Mouse (Mus musculus): Measurements from ENCODE around the gene Mapre1. TPM values are rescaled to one million over a fixed set of nuclear protein-coding genes. Genes with fewer than 3 reads are reported as not detected.

Gene Mapre1
- polyA plus RNA-seq, 1 experiment = 3.8 TPM

GRCm38 (mm10) chr2:153741437-153742065 lies 477 bp downstream of the Mapre1 start:
- H3K4me1 ChIP-seq (ENCODE audit: control insufficient read depth, insufficient read depth, insufficient read length, low read length) = peaks cover 21% of the 10 kb centered on the region; the same call in 1 of the 2 replicates
- peak overlapping the region; percentile 48 for H3K27ac ChIP-seq (ENCODE audit: insufficient read depth, low read depth, low read length)
- WGBS = 2% methylated on average over 53 of the region's 56 CpGs
- H3K27me3 ChIP-seq (ENCODE audit: control insufficient read depth, insufficient read depth, low read length) = no peaks in the 10 kb centered on the region
- no peaks in the 10 kb centered on the region; the same call in 1 of the 2 replicates for H3K36me3 ChIP-seq (ENCODE audit: control insufficient read depth, insufficient read depth, low read length)
- TF ChIP-seq CTCF (IDR thresholded peaks at IDR 0.05; ENCODE audit: extremely low read depth, insufficient read length, insufficient replicate concordance, low read depth, low read length) (no peak), POLR2A (IDR thresholded peaks at IDR 0.05; ENCODE audit: low read depth, low read length) (no peak)
- peak overlapping the region; percentile 97 for H3K4me3 ChIP-seq (ENCODE audit: low read depth, low read length)

- Histone ChIP-seq H3K27ac (ENCODE audit: insufficient read depth, low read depth, low read length) (no peak overlapping the region), H3K4me1 (ENCODE audit: control insufficient read depth, insufficient read depth, insufficient read length, low read length) (peaks cover 12% of the 10 kb centered on the region; the same call in 1 of the 2 replicates), H3K36me3 (ENCODE audit: control insufficient read depth, insufficient read depth, low read length) (peaks cover 22% of the 10 kb centered on the region), H3K27me3 (ENCODE audit: control insufficient read depth, insufficient read depth, low read length) (no peaks in the 10 kb centered on the region), H3K4me3 (ENCODE audit: low read depth, low read length) (no peak overlapping the region)
- TF ChIP-seq POLR2A (IDR thresholded peaks at IDR 0.05; ENCODE audit: low read depth, low read length) (no peak), CTCF (IDR thresholded peaks at IDR 0.05; ENCODE audit: extremely low read depth, insufficient read length, insufficient replicate concordance, low read depth, low read length) (no peak)
Measured at GRCm38 (mm10) chr2:153747994-153748393, 6.9 kb downstream of the Mapre1 start.

GRCm38 (mm10) chr2:153750363-153750762 lies 9.3 kb downstream of the Mapre1 start:
- Histone ChIP-seq H3K4me3 (ENCODE audit: low read depth, low read length) (no peak overlapping the region), H3K4me1 (ENCODE audit: control insufficient read depth, insufficient read depth, insufficient read length, low read length) (peaks cover 7% of the 10 kb centered on the region; the same call in 1 of the 2 replicates), H3K27ac (ENCODE audit: insufficient read depth, low read depth, low read length) (no peak overlapping the region), H3K36me3 (ENCODE audit: control insufficient read depth, insufficient read depth, low read length) (peaks cover 25% of the 10 kb centered on the region), H3K27me3 (ENCODE audit: control insufficient read depth, insufficient read depth, low read length) (no peaks in the 10 kb centered on the region)
- TF ChIP-seq POLR2A (IDR thresholded peaks at IDR 0.05; ENCODE audit: low read depth, low read length) (no peak), CTCF (IDR thresholded peaks at IDR 0.05; ENCODE audit: extremely low read depth, insufficient read length, insufficient replicate concordance, low read depth, low read length) (no peak)
- 81% methylated on average over 2 of the region's 2 CpGs for WGBS

- Histone ChIP-seq H3K4me3 (ENCODE audit: low read depth, low read length) (no peak overlapping the region), H3K27me3 (ENCODE audit: control insufficient read depth, insufficient read depth, low read length) (no peaks in the 10 kb centered on the region), H3K4me1 (ENCODE audit: control insufficient read depth, insufficient read depth, insufficient read length, low read length) (peaks cover 3% of the 10 kb centered on the region; the same call in 1 of the 2 replicates), H3K27ac (ENCODE audit: insufficient read depth, low read depth, low read length) (no peak overlapping the region), H3K36me3 (ENCODE audit: control insufficient read depth, insufficient read depth, low read length) (peaks cover 78% of the 10 kb centered on the region)
- no peak for TF ChIP-seq POLR2A (IDR thresholded peaks at IDR 0.05; ENCODE audit: low read depth, low read length)
- TF ChIP-seq CTCF (IDR thresholded peaks at IDR 0.05; ENCODE audit: extremely low read depth, insufficient read length, insufficient replicate concordance, low read depth, low read length) = no peak
- 90% methylated on average over 5 of the region's 5 CpGs for WGBS
Measured at GRCm38 (mm10) chr2:153762121-153762520, 21.0 kb downstream of the Mapre1 start.

GRCm38 (mm10) chr2:153767484-153767883 lies 26.4 kb downstream of the Mapre1 start:
- 74% methylated on average over 6 of the region's 6 CpGs for WGBS
- Histone ChIP-seq H3K27ac (ENCODE audit: insufficient read depth, low read depth, low read length) (no peak overlapping the region), H3K4me3 (ENCODE audit: low read depth, low read length) (no peak overlapping the region), H3K36me3 (ENCODE audit: control insufficient read depth, insufficient read depth, low read length) (peaks cover 52% of the 10 kb centered on the region), H3K27me3 (ENCODE audit: control insufficient read depth, insufficient read depth, low read length) (no peaks in the 10 kb centered on the region), H3K4me1 (ENCODE audit: control insufficient read depth, insufficient read depth, insufficient read length, low read length) (no peaks in the 10 kb centered on the region)
- no peak for TF ChIP-seq POLR2A (IDR thresholded peaks at IDR 0.05; ENCODE audit: low read depth, low read length)

- Histone ChIP-seq H3K4me1 (ENCODE audit: control insufficient read depth, insufficient read depth, insufficient read length, low read length) (no peaks in the 10 kb centered on the region), H3K36me3 (ENCODE audit: control insufficient read depth, insufficient read depth, low read length) (peaks cover 42% of the 10 kb centered on the region), H3K27ac (ENCODE audit: insufficient read depth, low read depth, low read length) (no peak overlapping the region), H3K4me3 (ENCODE audit: low read depth, low read length) (no peak overlapping the region), H3K27me3 (ENCODE audit: control insufficient read depth, insufficient read depth, low read length) (no peaks in the 10 kb centered on the region)
- 72% methylated on average over 2 of the region's 2 CpGs for WGBS
- no peak for TF ChIP-seq CTCF (IDR thresholded peaks at IDR 0.05; ENCODE audit: extremely low read depth, insufficient read length, insufficient replicate concordance, low read depth, low read length)
- TF ChIP-seq POLR2A (IDR thresholded peaks at IDR 0.05; ENCODE audit: low read depth, low read length) = no peak
Measured at GRCm38 (mm10) chr2:153768881-153769280, 27.8 kb downstream of the Mapre1 start.

- Histone ChIP-seq H3K4me1 (ENCODE audit: control insufficient read depth, insufficient read depth, insufficient read length, low read length) (no peaks in the 10 kb centered on the region), H3K36me3 (ENCODE audit: control insufficient read depth, insufficient read depth, low read length) (peaks cover 16% of the 10 kb centered on the region), H3K27me3 (ENCODE audit: control insufficient read depth, insufficient read depth, low read length) (no peaks in the 10 kb centered on the region), H3K4me3 (ENCODE audit: low read depth, low read length) (no peak overlapping the region), H3K27ac (ENCODE audit: insufficient read depth, low read depth, low read length) (no peak overlapping the region)
- TF ChIP-seq CTCF (IDR thresholded peaks at IDR 0.05; ENCODE audit: extremely low read depth, insufficient read length, insufficient replicate concordance, low read depth, low read length) (no peak), POLR2A (IDR thresholded peaks at IDR 0.05; ENCODE audit: low read depth, low read length) (no peak)
- WGBS = 90% methylated on average over 4 of the region's 4 CpGs
Measured at GRCm38 (mm10) chr2:153772950-153773349, 31.9 kb downstream of the Mapre1 start.

Data from small intestine, adult 2 months (tissue).